Mouse (Mus musculus): Measurements from ENCODE around the gene Mcat. TPM values are rescaled to one million over a fixed set of nuclear protein-coding genes. Genes with fewer than 3 reads are reported as not detected.
A peak's percentile ranks its signal among the peaks of the same experiment; 100 is the strongest.

The Mcat gene
- polyA plus RNA-seq, 1 experiment from 2014 or later = 15.9 TPM

DNA sequence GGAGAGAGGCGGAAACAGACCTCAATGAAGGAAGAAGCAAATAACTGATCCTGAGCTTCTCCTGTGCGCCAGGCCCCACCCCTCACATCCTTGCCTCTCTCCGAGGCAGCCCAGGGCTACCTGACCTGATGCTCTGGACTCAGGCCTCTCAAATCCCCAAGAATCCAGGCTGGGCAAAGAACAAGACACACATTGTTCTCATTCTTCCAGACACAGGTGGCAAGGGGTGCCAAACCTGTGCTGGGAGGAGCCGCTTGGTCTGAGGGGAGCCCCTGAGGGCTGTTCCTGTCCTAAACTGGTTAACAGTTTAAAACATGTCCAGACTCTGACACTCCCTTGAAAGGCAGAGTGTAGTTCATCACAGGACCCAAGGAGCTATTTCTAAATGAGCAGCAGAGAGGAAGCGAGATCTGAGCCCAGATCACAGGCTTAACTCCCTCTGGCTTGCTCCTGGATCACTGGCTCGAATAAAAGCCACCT is 21.2 kb upstream of the Mcat start:
- Histone ChIP-seq H3K27me3 (replicated peaks; ENCODE audit: control insufficient read depth, insufficient read depth, low read length) (no peaks in the 10 kb centered on the region), H3K36me3 (ENCODE audit: control insufficient read depth, insufficient read depth) (peaks cover 49% of the 10 kb centered on the region), H3K9ac (ENCODE audit: low read depth, low read length) (no peak overlapping the region), H3K4me3 (ENCODE audit: low read depth, low read length) (no peak overlapping the region), H3K4me1 (replicated peaks; ENCODE audit: control insufficient read depth, insufficient read depth, low read length) (no peaks in the 10 kb centered on the region), H3K4me2 (replicated peaks; ENCODE audit: low read depth) (no peak overlapping the region), H3K27ac (ENCODE audit: low read depth, low read length) (no peak overlapping the region), H3K9me3 (ENCODE audit: control insufficient read depth) (no peaks in the 10 kb centered on the region)
- ATAC-seq = no peak
- WGBS = 84% methylated on average over 6 of the region's 6 CpGs
- no peak for TF ChIP-seq CTCF (IDR thresholded peaks at IDR 0.05; ENCODE audit: low read depth)

- no peak overlapping the region for H3K9ac ChIP-seq (ENCODE audit: low read depth, low read length)
Observed at GRCm38 (mm10) chr15:83583419-83584156, 20.0 kb upstream of the Mcat start.

GRCm38 (mm10) chr15:83582931-83583330 is 19.3 kb upstream of the Mcat start:
- no peaks in the 10 kb centered on the region for H3K4me1 ChIP-seq (replicated peaks; ENCODE audit: control insufficient read depth, insufficient read depth, low read length)
- H3K36me3 ChIP-seq (ENCODE audit: control insufficient read depth, insufficient read depth) = peaks cover 61% of the 10 kb centered on the region
- H3K4me3 ChIP-seq (ENCODE audit: low read depth, low read length) = no peak overlapping the region
- H3K27ac ChIP-seq (ENCODE audit: low read depth, low read length) = no peak overlapping the region
- no peak for TF ChIP-seq CTCF (IDR thresholded peaks at IDR 0.05; ENCODE audit: low read depth)
- no peaks in the 10 kb centered on the region for H3K27me3 ChIP-seq (replicated peaks; ENCODE audit: control insufficient read depth, insufficient read depth, low read length)
- WGBS = 82% methylated on average over 4 of the region's 4 CpGs
- H3K9me3 ChIP-seq (ENCODE audit: control insufficient read depth) = no peaks in the 10 kb centered on the region
- ATAC-seq = no peak
- no peak overlapping the region for H3K9ac ChIP-seq (ENCODE audit: low read depth, low read length)
- H3K4me2 ChIP-seq (replicated peaks; ENCODE audit: low read depth) = no peak overlapping the region

More at GRCm38 (mm10) chr15:83583419-83584156, 20.0 kb upstream of the Mcat start:
- Histone ChIP-seq H3K27me3 (replicated peaks; ENCODE audit: control insufficient read depth, insufficient read depth, low read length) (no peaks in the 10 kb centered on the region), H3K4me3 (ENCODE audit: low read depth, low read length) (no peak overlapping the region), H3K4me1 (replicated peaks; ENCODE audit: control insufficient read depth, insufficient read depth, low read length) (no peaks in the 10 kb centered on the region), H3K4me2 (replicated peaks; ENCODE audit: low read depth) (no peak overlapping the region), H3K27ac (ENCODE audit: low read depth, low read length) (no peak overlapping the region), H3K9me3 (ENCODE audit: control insufficient read depth) (no peaks in the 10 kb centered on the region), H3K36me3 (ENCODE audit: control insufficient read depth, insufficient read depth) (peaks cover 56% of the 10 kb centered on the region)
- TF ChIP-seq CTCF (IDR thresholded peaks at IDR 0.05; ENCODE audit: low read depth) = peak; percentile 72
- ATAC-seq = no peak
- 68% methylated on average over 8 of the region's 8 CpGs for WGBS

- no peak for ATAC-seq
- H3K27ac ChIP-seq (ENCODE audit: low read depth, low read length) = no peak overlapping the region
- peaks cover 73% of the 10 kb centered on the region for H3K36me3 ChIP-seq (ENCODE audit: control insufficient read depth, insufficient read depth)
- no peak overlapping the region for H3K4me2 ChIP-seq (replicated peaks; ENCODE audit: low read depth)
- TF ChIP-seq CTCF (IDR thresholded peaks at IDR 0.05; ENCODE audit: low read depth) = no peak
- WGBS = 87% methylated on average over 9 of the region's 9 CpGs
- H3K27me3 ChIP-seq (replicated peaks; ENCODE audit: control insufficient read depth, insufficient read depth, low read length) = no peaks in the 10 kb centered on the region
- no peak overlapping the region for H3K9ac ChIP-seq (ENCODE audit: low read depth, low read length)
- H3K4me1 ChIP-seq (replicated peaks; ENCODE audit: control insufficient read depth, insufficient read depth, low read length) = no peaks in the 10 kb centered on the region
- H3K4me3 ChIP-seq (ENCODE audit: low read depth, low read length) = no peak overlapping the region
- no peaks in the 10 kb centered on the region for H3K9me3 ChIP-seq (ENCODE audit: control insufficient read depth)
Observed at GRCm38 (mm10) chr15:83576651-83577050, 13.1 kb upstream of the Mcat start.

GRCm38 (mm10) chr15:83575543-83575942 is 12.0 kb upstream of the Mcat start:
- Histone ChIP-seq H3K27ac (ENCODE audit: low read depth, low read length) (no peak overlapping the region), H3K4me2 (replicated peaks; ENCODE audit: low read depth) (no peak overlapping the region), H3K9ac (ENCODE audit: low read depth, low read length) (no peak overlapping the region), H3K4me1 (replicated peaks; ENCODE audit: control insufficient read depth, insufficient read depth, low read length) (no peaks in the 10 kb centered on the region), H3K36me3 (ENCODE audit: control insufficient read depth, insufficient read depth) (peaks cover 62% of the 10 kb centered on the region), H3K9me3 (ENCODE audit: control insufficient read depth) (no peaks in the 10 kb centered on the region), H3K4me3 (ENCODE audit: low read depth, low read length) (no peak overlapping the region), H3K27me3 (replicated peaks; ENCODE audit: control insufficient read depth, insufficient read depth, low read length) (no peaks in the 10 kb centered on the region)
- 91% methylated on average over 8 of the region's 8 CpGs for WGBS
- ATAC-seq = no peak
- no peak for TF ChIP-seq CTCF (IDR thresholded peaks at IDR 0.05; ENCODE audit: low read depth)

- no peak for TF ChIP-seq CTCF (IDR thresholded peaks at IDR 0.05; ENCODE audit: low read depth)
- Histone ChIP-seq H3K4me2 (replicated peaks; ENCODE audit: low read depth) (no peak overlapping the region), H3K9me3 (ENCODE audit: control insufficient read depth) (no peaks in the 10 kb centered on the region), H3K9ac (ENCODE audit: low read depth, low read length) (no peak overlapping the region), H3K27ac (ENCODE audit: low read depth, low read length) (no peak overlapping the region), H3K36me3 (ENCODE audit: control insufficient read depth, insufficient read depth) (peaks cover 55% of the 10 kb centered on the region), H3K4me3 (ENCODE audit: low read depth, low read length) (no peak overlapping the region), H3K4me1 (replicated peaks; ENCODE audit: control insufficient read depth, insufficient read depth, low read length) (no peaks in the 10 kb centered on the region), H3K27me3 (replicated peaks; ENCODE audit: control insufficient read depth, insufficient read depth, low read length) (no peaks in the 10 kb centered on the region)
- ATAC-seq = no peak
- WGBS = 81% methylated on average over 6 of the region's 6 CpGs
Observed at GRCm38 (mm10) chr15:83574731-83575351, 11.3 kb upstream of the Mcat start.
